Mouse (Mus musculus) layer of hippocampus, postnatal 10 days (tissue): ENCODE measurements around the gene Fxyd2. TPM values are rescaled to one million over a fixed set of nuclear protein-coding genes. Genes with fewer than 3 reads are reported as not detected.

Experiments used
- DNase-seq, 2 experiments: peaks; one replicate each; pipeline ENCODE4 v3.0.0; 2021; ENCODE audit warnings: low spot score in 2 of 2
- long read RNA-seq: library from polyadenylated mRNA; stranded (forward); transcript quantifications from one replicate; pipeline ENCODE4 v2.0.0, GENCODE M21; 2023
- total RNA-seq, 2 experiments: library from RNA; stranded (reverse); gene quantifications; 2 replicates each; pipeline ENCODE4 v1.2.3; 2021

Fxyd2 gene
- total RNA-seq = 10 to 100 TPM in 1 of 2 experiments, 1 to 10 TPM in 1; 8.9 to 10.4 TPM
- long read RNA-seq, partial matches to known transcripts = 19 of 21 reads
- long read RNA-seq, other reads (novel, unspliced or antisense) = 2 of 21 reads

DNA sequence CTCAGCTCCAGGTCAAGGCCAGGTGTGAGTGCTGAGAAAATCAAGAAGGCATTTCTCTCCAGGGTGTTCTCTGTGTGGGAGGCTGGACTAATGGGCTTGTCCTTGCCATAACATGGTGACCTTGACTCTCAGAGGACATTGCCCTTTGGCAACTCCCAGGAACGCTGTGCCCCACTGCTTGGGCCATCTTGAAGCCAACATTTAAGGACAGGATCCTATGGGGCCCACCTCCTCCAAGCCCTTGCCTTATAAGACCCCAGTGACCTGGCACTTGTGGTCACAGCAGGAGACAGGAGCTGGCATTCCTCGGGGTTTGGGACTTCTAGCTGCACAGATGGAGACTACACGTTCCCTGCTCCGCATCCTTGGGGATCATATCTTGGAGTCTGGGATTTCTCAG, at the start of gene Fxyd2:
Fxyd2 (plus strand) TSS at position 236 of the 400 bp plus-strand sequence.
- no peak for DNase-seq

DNA sequence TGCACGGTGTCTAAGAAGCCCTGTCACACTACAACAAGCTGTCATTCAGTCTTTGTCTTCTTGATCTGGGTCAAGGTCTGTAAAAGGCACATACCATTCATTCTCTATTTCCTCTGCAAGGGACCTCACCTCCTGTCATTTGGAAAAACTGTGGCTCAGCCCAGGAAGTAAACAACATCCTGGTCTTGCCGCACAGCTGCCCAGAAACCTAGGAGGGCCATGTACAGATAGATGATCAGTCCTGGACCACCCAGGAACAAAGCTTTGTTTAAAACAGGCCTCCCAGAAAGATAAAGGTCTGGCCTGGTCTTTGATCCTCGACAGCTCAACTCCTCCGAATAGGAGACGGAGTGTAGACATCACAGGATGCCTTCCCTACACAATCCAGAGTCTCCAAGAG, 49.6 kb upstream of the Fxyd2 start:
- no peak for DNase-seq

DNA sequence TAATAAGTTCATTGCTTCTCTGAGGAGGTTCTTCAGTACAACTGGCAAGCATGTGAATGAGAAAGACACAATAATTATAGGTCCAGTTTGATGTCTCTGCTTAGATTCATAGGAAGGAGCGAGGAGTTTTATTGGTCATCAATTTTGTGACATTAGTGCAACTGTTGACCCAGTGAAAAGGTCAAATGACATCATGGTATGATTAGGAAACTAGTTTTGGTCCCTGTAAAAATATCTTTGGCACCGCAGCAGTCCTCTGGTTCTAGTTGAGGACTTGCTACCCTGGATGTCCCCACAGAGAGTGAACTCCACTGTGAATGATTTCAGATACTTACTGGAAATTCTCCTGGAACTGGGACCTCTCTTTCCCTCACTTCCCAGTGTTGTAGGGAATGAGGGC, 44.3 kb upstream of the Fxyd2 start:
- DNase-seq = no peak

DNA sequence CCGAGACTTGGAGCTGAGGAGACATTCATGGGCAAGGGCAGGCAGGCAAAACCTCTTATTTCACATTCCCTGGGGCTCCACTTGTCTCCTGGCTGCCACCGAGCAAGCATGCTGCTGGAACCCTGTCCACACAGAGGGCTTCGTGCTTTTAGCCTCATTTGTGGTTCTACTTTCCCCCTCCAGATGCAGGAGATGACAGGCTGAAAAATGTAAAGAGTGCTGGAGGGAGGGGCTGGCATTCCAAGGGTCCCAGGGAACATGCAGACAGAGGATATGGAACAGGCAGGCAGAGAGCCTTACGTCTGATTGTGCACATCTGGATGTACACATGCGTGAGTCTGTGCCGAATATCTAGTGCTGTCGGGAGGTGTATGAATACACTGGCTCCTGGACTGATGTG, 41.1 kb upstream of the Fxyd2 start:
- no peak for DNase-seq

DNA sequence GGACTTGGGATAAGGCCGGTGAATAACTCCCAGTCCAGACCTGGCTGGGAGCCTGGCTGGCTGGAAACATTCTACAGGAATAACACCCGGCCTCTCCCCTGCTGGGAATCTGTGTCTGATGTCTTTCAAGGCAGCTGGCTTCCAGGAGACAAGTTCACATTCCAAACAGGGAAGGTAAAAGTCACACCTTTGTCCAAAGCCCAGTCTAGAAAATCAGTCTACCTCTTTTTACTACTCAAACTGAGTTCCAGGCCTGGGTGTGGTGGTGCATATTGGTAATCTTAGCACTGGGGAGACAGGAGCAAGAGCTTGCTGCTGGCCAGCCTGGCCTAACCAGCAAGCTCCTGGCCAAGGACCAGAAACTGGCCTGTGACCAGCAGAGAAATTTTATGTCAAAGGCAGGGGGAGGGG, 37.4 kb upstream of the Fxyd2 start:
- DNase-seq = no peak

DNA sequence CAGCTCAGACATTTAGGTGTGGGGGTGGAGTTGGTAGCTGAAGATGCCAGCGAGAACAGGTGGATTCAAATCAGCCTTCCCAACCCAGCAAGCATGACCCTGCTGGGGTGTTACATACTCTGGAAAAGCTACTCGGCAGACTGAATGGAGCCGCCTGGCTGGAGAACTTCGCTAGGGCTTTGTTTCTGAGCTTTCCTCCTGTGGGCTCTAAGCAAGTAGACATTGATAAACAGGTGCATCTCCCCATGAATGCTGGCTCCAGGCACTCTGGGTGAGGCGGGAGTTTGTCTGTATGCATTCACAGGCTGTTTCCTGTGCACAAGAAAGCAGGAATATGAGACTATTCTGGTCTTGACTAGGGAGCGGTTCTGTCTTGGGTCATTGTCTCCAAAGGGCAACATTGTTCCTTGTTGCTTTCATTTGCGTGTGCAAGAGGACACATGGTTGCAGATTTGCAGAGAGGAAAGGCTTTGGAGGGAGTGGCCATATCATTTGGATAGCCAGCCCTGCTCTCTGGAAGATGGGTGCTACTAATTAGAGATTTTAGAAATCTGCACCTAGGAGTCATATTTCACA, 35.7 kb upstream of the Fxyd2 start:
- no peak for DNase-seq

DNA sequence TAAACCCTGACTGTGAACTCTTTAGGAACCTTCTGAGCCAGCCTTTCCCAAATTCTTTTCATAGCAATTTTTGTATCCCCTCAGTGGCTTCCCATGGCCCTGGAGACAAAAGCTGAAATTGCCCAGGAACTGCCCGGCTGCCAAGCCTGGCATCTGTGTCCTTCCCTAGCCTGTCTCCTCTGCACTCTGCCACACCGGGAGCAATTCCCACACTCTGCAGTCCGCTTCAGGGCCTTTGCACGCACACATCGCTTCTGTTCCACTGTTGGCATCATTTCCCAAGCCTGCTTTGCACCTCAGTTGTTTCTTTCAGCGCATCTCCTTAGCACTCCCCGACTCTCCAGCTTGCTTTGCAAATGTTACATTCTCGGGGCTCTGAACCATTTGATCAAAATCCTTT, 31.8 kb upstream of the Fxyd2 start:
- DNase-seq = no peak

DNA sequence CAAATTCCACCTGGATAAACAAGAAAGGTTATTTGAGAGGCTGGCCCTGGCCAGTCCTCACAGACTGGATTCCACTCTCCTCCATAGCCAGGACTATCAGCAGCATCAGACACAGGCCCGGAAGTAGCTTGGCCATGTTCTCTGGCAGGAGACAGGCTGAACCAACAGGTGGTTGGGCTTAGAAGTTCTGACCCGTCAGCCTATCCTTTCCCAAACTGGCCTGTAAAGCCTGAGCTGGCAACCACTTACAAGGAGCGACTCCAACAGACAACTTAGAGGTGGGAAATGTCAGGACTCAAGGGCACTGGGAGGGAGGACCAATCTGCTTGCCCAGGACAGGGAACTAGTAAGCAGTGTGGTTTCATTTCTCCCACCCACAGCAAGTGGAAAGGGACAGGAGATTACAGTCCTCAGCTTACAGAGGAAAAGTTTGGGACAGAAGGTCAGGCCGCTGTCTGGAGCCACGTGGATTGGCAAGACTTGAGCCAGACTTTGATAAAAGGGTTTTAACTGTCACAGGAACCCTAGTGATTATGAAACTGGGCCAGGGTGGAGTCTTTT, 31.0 kb upstream of the Fxyd2 start:
- DNase-seq = no peak

DNA sequence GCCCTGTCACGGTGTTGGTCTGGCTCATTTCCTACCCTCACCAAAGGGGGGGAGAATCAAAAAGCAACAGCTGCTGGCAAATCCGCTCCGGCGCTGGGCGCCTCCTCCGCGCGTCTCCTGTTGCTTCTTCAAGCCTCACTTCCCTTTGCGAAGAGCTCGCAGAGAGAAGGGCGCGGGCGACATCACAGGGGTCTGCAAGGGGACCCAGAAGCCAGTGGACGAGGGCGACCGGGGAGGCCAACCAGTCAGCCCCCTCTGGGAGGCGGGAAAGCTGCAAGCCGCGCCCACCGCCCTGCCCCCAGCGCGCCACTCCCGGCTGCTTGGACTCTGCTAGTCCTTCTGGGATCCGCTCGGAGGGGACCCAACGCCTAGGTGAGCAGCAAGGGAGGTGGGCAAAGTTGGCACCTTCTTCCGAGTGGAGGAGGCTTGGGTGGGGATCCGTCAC, 29.3 kb upstream of the Fxyd2 start, which contains the start of gene Fxyd6:
Fxyd6 (plus strand) TSS at position 69 of the 445 bp plus-strand sequence.
- peak; percentile 59 to 75 for DNase-seq

DNA sequence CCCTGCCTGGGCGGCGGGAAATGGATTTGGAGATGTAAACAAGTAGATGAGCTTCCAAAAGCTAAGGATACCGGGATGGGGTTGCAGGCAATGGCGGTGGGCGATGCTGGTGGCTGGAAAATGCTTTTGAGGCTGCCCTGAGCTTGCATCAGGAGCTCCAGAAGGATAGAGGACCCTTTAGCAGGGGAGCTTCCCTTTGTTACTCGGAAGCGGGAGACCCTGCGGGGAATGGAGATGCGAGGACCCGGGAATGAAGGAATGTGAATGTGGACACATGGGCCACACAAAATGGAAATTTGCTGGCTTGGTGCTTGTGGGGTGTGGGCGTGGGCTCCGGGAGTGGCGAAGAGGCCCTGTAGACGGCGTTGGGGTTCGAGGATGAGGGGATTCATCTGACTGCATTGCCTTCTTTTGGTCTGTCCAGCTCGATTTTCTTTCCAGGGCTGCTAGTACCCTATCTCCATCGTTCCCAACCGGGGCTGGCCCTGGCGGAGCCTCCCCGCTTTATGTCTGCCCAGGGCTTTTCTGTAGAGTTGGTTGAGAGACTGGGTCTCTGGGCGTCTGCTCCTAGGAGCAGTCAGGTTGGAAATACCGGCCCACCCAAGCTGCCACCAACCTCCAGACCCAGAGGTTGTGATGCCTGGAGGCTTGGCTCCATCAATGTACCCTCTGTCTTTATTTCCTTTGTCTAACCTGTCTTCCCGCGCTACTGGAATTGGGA, 28.7 kb upstream of the Fxyd2 start:
- DNase-seq = peak in 1 of 2 experiments; percentile 32

DNA sequence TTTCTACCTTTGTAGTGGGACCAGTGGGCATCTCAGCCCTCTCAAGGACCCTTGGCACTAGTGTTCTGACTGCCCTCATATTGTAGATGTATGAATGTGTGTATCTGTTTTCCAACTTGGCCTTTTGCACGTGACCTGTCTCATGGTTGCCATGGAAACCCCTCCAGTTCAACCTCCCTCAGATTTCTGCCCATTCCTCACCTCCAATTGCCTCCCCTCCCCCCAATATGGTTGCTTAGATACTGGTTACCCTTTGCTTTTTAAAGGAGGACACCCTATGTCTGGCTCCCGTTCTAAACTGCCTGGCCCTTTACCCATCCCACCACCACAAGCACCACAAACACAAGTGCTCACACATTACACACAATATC, 28.1 kb upstream of the Fxyd2 start:
- DNase-seq = peak in 1 of 2 experiments; percentile 27

DNA sequence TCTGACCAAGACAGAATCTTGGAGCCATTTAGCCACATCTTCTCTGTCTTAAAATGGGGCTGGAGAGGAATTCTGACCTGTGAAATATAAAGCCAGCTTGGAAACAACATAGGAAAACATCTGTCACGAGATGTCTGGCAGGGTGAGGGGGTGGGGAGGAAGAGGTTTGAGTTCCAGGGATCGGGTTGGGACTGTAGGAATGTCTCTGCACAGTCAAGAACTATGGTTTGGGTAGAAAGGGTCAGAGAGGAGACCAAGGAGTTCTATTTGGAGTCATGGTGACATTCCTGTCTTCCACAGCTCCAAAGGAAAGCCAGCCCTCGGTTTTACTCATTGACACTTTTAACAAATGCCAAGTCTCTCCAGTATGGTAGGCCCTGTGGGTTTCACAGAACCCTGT, 25.6 kb upstream of the Fxyd2 start:
- no peak for DNase-seq

DNA sequence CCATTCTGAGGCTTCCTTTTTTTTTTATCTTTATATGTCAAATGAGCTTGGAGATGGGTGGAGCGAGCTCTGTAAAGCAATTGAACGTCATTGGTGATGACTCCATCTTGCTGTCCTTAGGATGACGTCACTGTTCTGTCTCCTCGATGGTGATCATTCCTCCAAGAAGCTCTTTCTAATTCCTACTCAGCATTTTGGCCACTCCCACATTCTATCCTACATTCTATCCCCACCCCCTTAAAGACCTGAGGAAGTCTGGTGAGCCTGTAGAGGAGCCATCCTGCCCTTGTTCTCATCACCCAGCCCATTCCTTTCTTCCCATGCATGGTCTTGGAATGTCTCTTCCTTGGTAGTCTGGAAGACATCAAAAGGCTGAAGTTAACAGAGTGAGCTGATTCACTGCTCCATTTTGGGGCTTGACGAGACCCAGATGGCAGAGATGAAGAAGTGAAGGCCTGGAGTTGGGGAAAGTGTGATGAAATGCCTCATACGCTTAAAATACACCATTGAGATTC, 24.4 kb upstream of the Fxyd2 start:
- DNase-seq = no peak

DNA sequence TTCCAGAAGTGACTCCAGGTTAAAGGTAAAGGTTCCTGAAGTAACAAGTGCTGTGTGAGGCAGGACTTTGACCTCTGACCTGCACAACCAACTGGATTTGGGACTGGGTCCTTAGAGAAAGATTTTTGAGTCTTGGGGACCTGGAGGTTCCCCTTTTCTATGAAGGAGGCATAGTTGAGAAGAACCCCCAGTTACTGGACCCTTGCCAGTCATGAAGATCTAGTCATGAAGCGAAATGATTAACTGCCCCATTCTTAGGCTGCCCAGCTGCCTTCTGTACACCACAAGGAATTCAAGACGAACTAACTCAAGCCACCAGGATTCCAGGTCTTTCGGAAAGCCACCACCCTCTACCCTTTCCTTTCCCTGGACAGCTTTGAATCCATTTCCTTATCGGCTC, 23.0 kb upstream of the Fxyd2 start:
- DNase-seq = no peak

DNA sequence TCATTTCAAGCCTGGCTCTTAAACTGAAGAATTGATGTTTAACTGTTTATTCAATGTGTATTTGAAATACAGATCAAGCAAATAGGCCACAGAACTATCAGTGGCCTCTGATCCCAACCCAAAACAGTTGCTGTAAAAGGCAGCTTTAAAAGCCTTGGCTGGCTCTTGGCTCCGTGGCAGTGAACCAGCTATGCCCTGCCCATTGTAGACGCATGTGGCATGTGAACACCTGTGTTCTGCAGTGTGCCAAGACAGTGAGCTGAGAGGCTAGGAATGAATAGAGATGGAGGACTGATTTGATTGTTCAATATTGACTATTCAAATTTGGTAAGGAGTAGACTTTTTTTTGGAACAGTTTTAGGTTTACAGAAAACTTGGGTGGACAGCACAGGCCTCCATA, 22.6 kb upstream of the Fxyd2 start:
- DNase-seq = no peak

DNA sequence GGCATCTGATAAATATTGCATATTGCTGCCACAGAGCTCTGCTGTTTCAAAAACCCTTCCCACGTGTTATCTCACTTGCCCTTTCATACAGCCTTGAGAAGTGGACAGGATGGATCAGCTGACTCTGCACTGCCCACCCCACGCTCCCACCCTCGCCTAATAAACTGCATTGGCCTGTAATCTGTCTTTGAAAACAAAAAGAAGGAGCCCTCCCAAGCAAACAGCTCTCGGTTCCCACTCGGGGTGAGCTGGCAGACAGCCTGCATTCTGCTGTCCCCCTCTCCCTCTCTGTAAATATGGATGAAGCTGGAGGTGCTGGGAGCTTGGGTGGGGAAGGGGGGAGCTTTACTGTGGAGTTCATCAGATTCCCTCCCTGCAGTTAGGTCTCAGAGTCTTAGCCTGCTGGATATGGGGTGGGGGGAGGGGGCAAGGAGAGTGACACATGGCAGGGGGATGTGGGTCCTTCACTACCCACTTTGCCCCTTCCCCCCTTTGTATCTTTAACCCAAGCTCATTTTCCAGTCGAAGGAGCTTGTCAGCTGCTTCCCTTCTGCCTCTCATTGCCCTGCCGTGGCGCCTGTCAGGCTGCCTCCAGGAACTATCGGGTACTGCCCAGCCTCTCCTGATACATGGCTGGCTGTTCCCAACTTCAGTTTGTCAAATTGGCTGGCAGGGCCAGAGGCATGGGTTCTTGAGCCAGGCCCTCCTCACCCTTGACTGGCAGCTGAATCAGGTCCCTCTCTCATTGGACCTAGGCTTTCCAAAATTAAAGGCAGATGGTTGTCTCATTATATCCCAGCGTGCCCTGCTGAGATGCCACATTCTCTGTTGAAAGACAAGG, 18.8 kb upstream of the Fxyd2 start:
- DNase-seq = peak; percentile 28 to 52

DNA sequence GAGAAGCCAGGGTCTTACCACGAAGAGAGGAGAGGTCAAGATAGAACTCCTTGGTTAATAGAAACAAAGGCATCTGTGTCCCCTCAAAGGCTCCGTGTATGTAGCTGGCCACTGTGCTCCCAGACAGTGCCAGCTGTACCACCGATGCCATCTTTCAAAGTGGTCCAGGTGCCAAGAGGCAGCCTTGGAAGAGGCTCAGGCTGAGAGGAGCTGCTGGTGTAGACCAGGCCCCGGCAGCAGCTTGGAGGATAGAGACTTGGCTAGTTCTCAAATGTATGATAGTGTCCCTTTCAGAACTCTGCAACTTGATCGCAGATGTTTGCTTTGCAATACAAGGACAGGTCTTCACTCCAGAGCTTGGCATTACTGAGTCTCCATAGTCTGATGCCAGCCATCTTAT, 17.1 kb upstream of the Fxyd2 start:
- peak; percentile 51 to 61 for DNase-seq

DNA sequence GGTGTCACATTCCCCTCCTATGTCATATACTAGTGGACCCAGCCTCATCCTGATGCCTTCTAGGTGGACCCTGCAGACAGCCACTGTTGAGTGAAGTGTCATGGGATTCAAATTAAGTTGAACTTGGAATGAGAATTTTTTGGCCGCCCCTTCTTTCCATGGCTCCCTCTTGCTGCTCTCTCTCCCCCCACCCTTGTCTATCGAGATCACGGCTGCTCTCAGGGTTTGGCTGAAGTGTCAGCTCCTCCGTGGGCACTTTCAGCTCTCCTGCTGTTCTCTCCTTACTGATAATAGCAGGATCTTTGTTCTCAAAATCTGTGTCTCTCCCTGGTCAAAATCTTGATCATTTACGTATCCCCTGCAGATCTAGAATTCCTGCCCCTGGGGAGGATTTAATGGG, 16.6 kb upstream of the Fxyd2 start:
- DNase-seq = no peak

DNA sequence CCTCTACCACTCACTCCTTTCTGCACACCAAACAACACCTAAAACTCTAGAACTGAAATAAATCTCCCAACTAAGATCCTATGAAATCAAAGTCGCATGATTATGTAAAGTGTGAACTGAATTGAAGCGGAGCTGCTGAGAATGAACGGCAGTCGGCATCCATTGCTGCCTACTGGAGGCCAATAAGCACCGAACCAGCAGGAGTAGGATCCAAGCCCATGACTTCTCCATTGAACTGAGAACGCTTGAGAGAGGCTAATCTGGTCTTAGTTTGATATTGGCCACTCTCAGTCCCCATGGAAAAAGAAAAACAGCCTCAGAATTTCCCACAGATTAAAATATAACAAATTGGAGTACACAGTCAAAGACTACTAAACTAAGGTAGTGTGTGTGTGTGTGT, 15.6 kb upstream of the Fxyd2 start:
- no peak for DNase-seq

DNA sequence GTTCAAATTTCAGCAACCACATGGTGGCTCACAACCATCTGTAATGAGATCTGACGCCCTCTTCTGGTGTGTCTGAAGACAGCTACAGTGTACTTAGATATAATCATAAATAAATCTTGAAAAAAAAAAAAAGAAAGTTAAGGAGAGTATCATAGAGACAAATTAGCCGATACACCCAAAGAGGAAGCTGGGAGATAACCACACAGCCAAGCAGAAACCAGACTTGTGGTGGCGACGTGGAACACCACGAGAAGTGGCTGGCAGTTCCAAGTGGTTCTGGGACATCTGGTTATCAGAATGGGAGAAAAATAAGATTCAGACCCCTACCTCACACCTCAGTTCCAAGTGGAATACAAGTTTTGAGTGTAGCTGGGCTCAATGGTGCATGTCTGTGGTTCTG, 12.8 kb upstream of the Fxyd2 start:
- no peak for DNase-seq

DNA sequence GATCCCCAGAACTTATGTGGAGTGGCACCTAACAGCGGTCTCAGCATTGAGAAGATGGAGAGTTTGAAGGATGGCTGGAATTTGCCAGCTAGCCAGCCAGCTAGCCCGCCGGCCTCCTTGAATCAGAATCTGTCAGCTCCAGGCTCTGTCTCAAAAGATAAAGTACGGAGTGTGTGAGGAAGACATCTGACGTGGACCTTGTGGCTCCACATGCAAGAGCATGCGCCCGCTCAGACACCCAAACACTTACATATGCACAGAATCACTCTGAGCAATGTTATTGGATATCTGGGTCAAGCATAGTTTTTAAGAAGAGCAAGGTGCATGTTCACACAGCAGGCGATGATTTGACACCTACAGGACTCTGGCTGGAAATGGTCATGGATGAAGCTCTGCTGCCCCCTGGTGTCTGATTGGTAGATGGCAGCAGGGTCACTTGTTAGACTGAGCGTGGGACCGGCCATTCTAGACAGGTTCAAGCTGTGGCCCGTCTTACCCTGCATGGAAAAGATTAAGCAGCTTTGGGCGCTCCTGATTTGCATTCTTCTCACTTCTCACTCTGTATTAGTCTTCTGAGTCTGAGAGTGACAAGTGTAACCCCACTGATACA, 11.0 kb upstream of the Fxyd2 start:
- peak; percentile 93 for DNase-seq
